Mouse (Mus musculus) left cerebral cortex, adult 2 months (tissue): ENCODE data around the gene Ntsr2. TPM values are rescaled to one million over a fixed set of nuclear protein-coding genes. Genes with fewer than 3 reads are reported as not detected.

Experiments
- DNase-seq, 2 experiments: peaks; one replicate each; pipeline ENCODE4 v3.0.0; 2021 to 2022; ENCODE audit warnings: low spot score in 2 of 2, mixed read lengths in 1 of 2; ENCODE audit errors: extremely low spot score in 1 of 2
- H3K27ac ChIP-seq: fragments of 200-600 bp; 2 replicates; pipeline ENCODE4 v1.8.1; 2022
- H3K4me3 ChIP-seq: fragments of 200-600 bp; 2 replicates; pipeline ENCODE4 v1.8.1; 2022
- CTCF ChIP-seq: fragments of 200-600 bp; IDR thresholded peaks from 2 replicates; pipeline ENCODE4 v1.8.1; 2022; ENCODE audit warnings: antibody characterized with exemption, mild to moderate bottlenecking, moderate library complexity
- intact Hi-C: fragments of 180-260 bp; cut with DNase I; formaldehyde crosslinking; loops from one replicate; pipeline ENCODE4 v1.15.1; 2025
- total RNA-seq, 2 experiments: library from RNA; stranded (reverse); gene quantifications; 2 replicates each; pipeline ENCODE4 v1.2.3; 2021

Ntsr2 gene
- total RNA-seq, 2 experiments from 2014 or later: 135 to 155 TPM

GRCm38 (mm10) chr12:16698691-16699090, 45.5 kb downstream of the Ntsr2 start:
- intact Hi-C loops: no loop called here
- no peak for TF ChIP-seq CTCF

More at GRCm38 (mm10) chr12:16698691-16699090, 45.5 kb downstream of the Ntsr2 start:
- Histone ChIP-seq H3K4me3 (no peak overlapping the region), H3K27ac (no peak overlapping the region)
- DNase-seq: no peak

Other genes with a start within 250 kb of the Ntsr2 start
- 10 to 100 TPM; 21.6 to 26.6 TPM for gene Lpin1, start 42.4 kb upstream of the Ntsr2 start, total RNA-seq
- gene Greb1, start 147.5 kb downstream of the Ntsr2 start, total RNA-seq: under 1 TPM; 0.96 to 0.97 TPM
- 10 to 100 TPM; 38.1 to 45.8 TPM for gene E2f6, start 157.6 kb downstream of the Ntsr2 start, total RNA-seq
- 100 to 1,000 TPM; 154 to 161 TPM for gene Rock2, start 241.5 kb downstream of the Ntsr2 start, total RNA-seq